Mouse (Mus musculus) yolk sac, embryonic 10.5 days (tissue): ENCODE results near the gene Bahcc1.
A peak's percentile ranks its signal among the peaks of the same experiment; 100 is the strongest.

Experiments
- DNase-seq: peaks from one replicate; pipeline ENCODE4 v3.0.0-alpha.2; 2017; ENCODE audit warnings: low spot score

Bahcc1 gene

GRCm38 (mm10) chr11:120260769-120261150 is 28.0 kb downstream of the Bahcc1 start:
- no peak for DNase-seq

GRCm38 (mm10) chr11:120261416-120262355 is 28.9 kb downstream of the Bahcc1 start:
- DNase-seq, result no peak

- DNase-seq, result peak; percentile 58
Observed at GRCm38 (mm10) chr11:120262356-120262901, 29.7 kb downstream of the Bahcc1 start.

- DNase-seq, result no peak
Observed at GRCm38 (mm10) chr11:120263176-120263575, 30.4 kb downstream of the Bahcc1 start.

GRCm38 (mm10) chr11:120264008-120264407 is 31.3 kb downstream of the Bahcc1 start:
- DNase-seq, result no peak

GRCm38 (mm10) chr11:120265458-120265857 is 32.7 kb downstream of the Bahcc1 start:
- no peak for DNase-seq

- no peak for DNase-seq
Observed at GRCm38 (mm10) chr11:120266259-120266758, 33.6 kb downstream of the Bahcc1 start.

GRCm38 (mm10) chr11:120267274-120267673 is 34.5 kb downstream of the Bahcc1 start:
- DNase-seq, result no peak

GRCm38 (mm10) chr11:120267676-120268075 is 34.9 kb downstream of the Bahcc1 start:
- no peak for DNase-seq

GRCm38 (mm10) chr11:120268195-120268967 is 35.6 kb downstream of the Bahcc1 start:
- no peak for DNase-seq

GRCm38 (mm10) chr11:120269007-120269406 is 36.3 kb downstream of the Bahcc1 start:
- no peak for DNase-seq

GRCm38 (mm10) chr11:120269498-120270104 is 36.9 kb downstream of the Bahcc1 start:
- no peak for DNase-seq

- DNase-seq, result no peak
Observed at GRCm38 (mm10) chr11:120279335-120279734, 46.6 kb downstream of the Bahcc1 start.

- no peak for DNase-seq
Observed at GRCm38 (mm10) chr11:120280281-120280773, 47.6 kb downstream of the Bahcc1 start.

- no peak for DNase-seq
Observed at GRCm38 (mm10) chr11:120280774-120281173, 48.0 kb downstream of the Bahcc1 start.

- no peak for DNase-seq
Observed at GRCm38 (mm10) chr11:120281197-120281596, 48.5 kb downstream of the Bahcc1 start.

GRCm38 (mm10) chr11:120283542-120283941 is 50.8 kb downstream of the Bahcc1 start:
- DNase-seq, result no peak

- no peak for DNase-seq
Observed at GRCm38 (mm10) chr11:120289644-120290043, 56.9 kb downstream of the Bahcc1 start.

- DNase-seq, result no peak
Observed at GRCm38 (mm10) chr11:120290266-120290665, 57.5 kb downstream of the Bahcc1 start.

GRCm38 (mm10) chr11:120293714-120294113 is 61.0 kb downstream of the Bahcc1 start:
- no peak for DNase-seq

GRCm38 (mm10) chr11:120296305-120297144 is 63.8 kb downstream of the Bahcc1 start:
- DNase-seq, result no peak
